Mouse (Mus musculus) embryonic facial prominence, embryonic 14.5 days (tissue): Measurements from ENCODE around the gene Deup1. TPM values are rescaled to one million over a fixed set of nuclear protein-coding genes. Genes with fewer than 3 reads are reported as not detected.

Source experiments
- ATAC-seq: fragments of 200-750 bp; cut with Nextera tagmentation; 2 replicates; pipeline ENCODE4 v1.8.0; 2017; ENCODE audit warnings: low read depth, moderate number of reproducible peaks, moderate TSS enrichment
- DNase-seq: peaks from one replicate; pipeline ENCODE4 v3.0.0-alpha.2; 2015; ENCODE audit warnings: low spot score
- H3K27ac ChIP-seq: fragments of 300-500 bp; sonication (generic); replicated peaks from 2 replicates; pipeline ENCODE4 v1.5.1; 2014; ENCODE audit warnings: low read depth, mild to moderate bottlenecking, low read length, moderate library complexity
- H3K27me3 ChIP-seq: fragments of 300-500 bp; sonication (generic); replicated peaks from 2 replicates; pipeline ENCODE4 v1.6.1; 2014; ENCODE audit warnings: low read length; ENCODE audit not compliant: control insufficient read depth, insufficient read depth
- H3K36me3 ChIP-seq: fragments of 300-500 bp; sonication (generic); 2 replicates; pipeline ENCODE4 v1.6.1; 2014; ENCODE audit warnings: low read length, mixed read lengths; ENCODE audit not compliant: control insufficient read depth, insufficient read depth
- H3K4me1 ChIP-seq: fragments of 300-500 bp; sonication (generic); 2 replicates; pipeline ENCODE4 v1.6.1; 2014; ENCODE audit warnings: antibody characterized with exemption, low read length; ENCODE audit not compliant: control insufficient read depth, insufficient read depth
- H3K4me2 ChIP-seq: fragments of 300-500 bp; sonication (generic); 2 replicates; pipeline ENCODE4 v1.6.1; 2014; ENCODE audit warnings: low read depth, mild to moderate bottlenecking, low read length, moderate library complexity, mixed read lengths
- H3K4me3 ChIP-seq: fragments of 300-500 bp; sonication (generic); 2 replicates; pipeline ENCODE4 v1.5.1; 2014; ENCODE audit warnings: low read depth, mild to moderate bottlenecking, low read length
- H3K9ac ChIP-seq: fragments of 300-500 bp; sonication (generic); 2 replicates; pipeline ENCODE4 v1.6.1; 2014; ENCODE audit warnings: low read depth, mild to moderate bottlenecking, low read length, moderate library complexity, mixed read lengths
- H3K9me3 ChIP-seq: fragments of 300-500 bp; sonication (generic); 2 replicates; pipeline ENCODE4 v1.6.1; 2016; ENCODE audit warnings: low read length; ENCODE audit not compliant: control insufficient read depth
- WGBS: fragments of 180-500 bp; shearing (Covaris S2); extraction: QIAGEN DNeasy Blood & Tissue Kit; methylation state at CpG from one replicate; pipeline ENCODE4 v1.1.7; 2014; 5-methylcytosine and 5-hydroxymethylcytosine counted together
- polyA plus RNA-seq: library from polyadenylated mRNA; unstranded; fragments of >200 nt; fragmentation: Nextera tagmentation; extraction: Ambion mirVana; gene quantifications from 2 replicates; pipeline ENCODE4 v1.2.1, GENCODE M21; 2014

Gene Deup1
- polyA plus RNA-seq, 1 experiment from 2014 or later: 14.9 TPM

GRCm38 (mm10) chr9:15533336-15534070 is 94.2 kb downstream of the Deup1 start:
- WGBS: 58% methylated on average over 11 of the region's 11 CpGs
- no peak overlapping the region for H3K4me2 ChIP-seq
- ATAC-seq: no peak
- no peaks in the 10 kb centered on the region for H3K9me3 ChIP-seq
- no peak overlapping the region for H3K4me3 ChIP-seq
- H3K4me1 ChIP-seq: peaks cover 27% of the 10 kb centered on the region
- DNase-seq: no peak
- H3K9ac ChIP-seq: no peak overlapping the region
- H3K27me3 ChIP-seq: no peaks in the 10 kb centered on the region
- H3K27ac ChIP-seq: no peak overlapping the region
- no peaks in the 10 kb centered on the region for H3K36me3 ChIP-seq

DNA sequence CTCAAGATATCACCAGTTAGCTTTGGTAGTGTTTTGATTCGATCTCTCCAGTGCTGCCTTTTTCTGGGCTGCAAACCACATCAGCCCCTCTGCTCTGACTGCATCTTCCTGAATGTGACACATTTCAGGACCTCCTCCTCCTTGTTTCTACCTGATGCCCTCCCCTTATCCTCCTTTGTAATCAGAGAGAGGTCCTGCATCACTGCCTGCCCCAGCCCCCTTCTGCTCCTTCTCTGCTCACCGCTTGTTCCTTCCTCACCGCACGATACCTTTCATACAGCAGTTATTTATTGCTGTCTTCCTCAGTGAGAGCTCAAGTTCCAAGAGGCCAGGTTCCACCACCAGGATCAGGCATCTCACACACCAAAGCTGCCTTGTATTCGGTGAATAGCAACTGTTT is 96.5 kb downstream of the Deup1 start:
- 72% methylated on average over 5 of the region's 5 CpGs for WGBS
- Histone ChIP-seq H3K4me2 (no peak overlapping the region), H3K27me3 (no peaks in the 10 kb centered on the region), H3K9ac (no peak overlapping the region), H3K9me3 (no peaks in the 10 kb centered on the region), H3K4me3 (no peak overlapping the region), H3K36me3 (no peaks in the 10 kb centered on the region), H3K27ac (no peak overlapping the region), H3K4me1 (peaks cover 27% of the 10 kb centered on the region)
- no peak for DNase-seq
- ATAC-seq: no peak

DNA sequence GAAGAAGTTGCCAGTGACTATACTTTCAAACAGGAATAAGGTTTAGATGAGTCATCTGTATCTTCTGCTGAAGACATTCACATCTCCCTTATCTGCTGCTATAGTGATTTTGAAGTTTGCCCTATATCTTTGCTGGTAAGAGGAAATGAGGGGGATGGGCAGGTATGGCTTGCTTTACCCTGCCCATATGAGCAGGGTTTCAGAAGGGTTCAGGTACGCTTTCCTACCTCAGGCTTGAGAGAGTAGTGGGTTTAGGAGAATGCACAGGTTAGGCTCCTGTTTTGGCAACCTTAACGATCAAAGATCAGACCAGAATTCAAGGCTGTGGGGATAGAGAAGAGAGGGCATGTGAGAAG is 97.8 kb downstream of the Deup1 start:
- Histone ChIP-seq H3K4me1 (peaks cover 32% of the 10 kb centered on the region), H3K9me3 (no peaks in the 10 kb centered on the region), H3K4me2 (no peak overlapping the region), H3K27me3 (no peaks in the 10 kb centered on the region), H3K27ac (no peak overlapping the region), H3K36me3 (no peaks in the 10 kb centered on the region), H3K9ac (no peak overlapping the region), H3K4me3 (no peak overlapping the region)
- WGBS: 82% methylated on average over 2 of the region's 2 CpGs
- no peak for DNase-seq
- ATAC-seq: no peak

GRCm38 (mm10) chr9:15529275-15529964 is 98.3 kb downstream of the Deup1 start:
- DNase-seq: peak; percentile 53
- H3K4me1 ChIP-seq: peaks cover 28% of the 10 kb centered on the region

DNA sequence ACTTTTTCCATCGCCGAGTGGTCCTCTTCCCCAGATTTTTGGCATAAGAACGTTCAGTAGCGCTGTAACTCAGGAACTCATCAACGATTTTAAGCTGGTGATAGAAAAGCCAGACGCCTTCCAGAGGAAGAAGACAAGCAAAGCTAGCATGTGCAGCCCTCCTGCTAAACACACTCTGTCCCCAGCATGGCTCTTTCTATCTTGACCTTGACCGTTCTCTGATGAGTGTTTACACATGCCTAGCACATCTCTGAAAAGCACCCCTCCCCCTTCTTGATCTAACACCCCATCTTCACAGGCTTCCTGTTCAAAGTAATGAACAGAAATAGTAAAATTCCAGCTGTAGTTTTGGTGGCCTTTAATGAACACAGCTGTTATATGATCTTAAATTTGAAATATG is 99.4 kb downstream of the Deup1 start:
- Histone ChIP-seq H3K9me3 (no peaks in the 10 kb centered on the region), H3K27ac (no peak overlapping the region), H3K4me2 (no peak overlapping the region), H3K27me3 (no peaks in the 10 kb centered on the region), H3K4me1 (peaks cover 19% of the 10 kb centered on the region; the same call in 1 of the 2 replicates), H3K4me3 (no peak overlapping the region), H3K36me3 (no peaks in the 10 kb centered on the region), H3K9ac (no peak overlapping the region)
- ATAC-seq (no peak), DNase-seq (no peak)
- 75% methylated on average over 7 of the region's 7 CpGs for WGBS

More at GRCm38 (mm10) chr9:15529275-15529964, 98.3 kb downstream of the Deup1 start:
- H3K9me3 ChIP-seq: no peaks in the 10 kb centered on the region
- no peak overlapping the region for H3K27ac ChIP-seq
- H3K4me2 ChIP-seq: no peak overlapping the region
- no peak for ATAC-seq
- H3K27me3 ChIP-seq: no peaks in the 10 kb centered on the region
- 53% methylated on average over 8 of the region's 8 CpGs for WGBS
- H3K4me3 ChIP-seq: no peak overlapping the region
- no peak overlapping the region for H3K9ac ChIP-seq
- no peaks in the 10 kb centered on the region for H3K36me3 ChIP-seq

GRCm38 (mm10) chr9:15527846-15528245 is 99.9 kb downstream of the Deup1 start:
- no peaks in the 10 kb centered on the region for H3K36me3 ChIP-seq
- H3K4me1 ChIP-seq: peaks cover 19% of the 10 kb centered on the region; the same call in 1 of the 2 replicates
- H3K4me2 ChIP-seq: no peak overlapping the region
- H3K9me3 ChIP-seq: no peaks in the 10 kb centered on the region
- DNase-seq (no peak), ATAC-seq (no peak)
- H3K9ac ChIP-seq: no peak overlapping the region
- WGBS: 45% methylated on average over 6 of the region's 6 CpGs
- H3K4me3 ChIP-seq: no peak overlapping the region
- no peaks in the 10 kb centered on the region for H3K27me3 ChIP-seq
- H3K27ac ChIP-seq: no peak overlapping the region

DNA sequence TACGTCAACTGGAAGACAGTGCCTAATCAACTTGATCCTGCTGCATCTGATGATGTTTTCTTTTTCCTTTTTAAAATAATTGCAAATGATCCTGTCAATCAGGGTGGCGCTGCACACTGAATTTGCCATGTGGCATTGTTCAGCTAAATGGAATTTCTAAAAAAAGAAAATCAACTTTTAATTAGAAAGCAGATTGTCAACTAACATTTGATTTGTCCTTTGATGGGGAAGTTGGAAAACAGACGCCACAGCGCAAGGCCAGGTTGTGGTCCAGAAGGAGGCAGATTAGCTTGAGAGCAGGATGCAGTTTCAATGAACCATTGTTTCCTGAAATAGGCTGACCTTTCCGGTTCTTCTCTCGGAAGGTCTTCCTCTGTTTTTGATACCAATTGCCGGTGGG is 101.2 kb downstream of the Deup1 start:
- 50% methylated on average over 7 of the region's 7 CpGs for WGBS
- H3K27me3 ChIP-seq: no peaks in the 10 kb centered on the region
- no peak overlapping the region for H3K4me2 ChIP-seq
- H3K9me3 ChIP-seq: no peaks in the 10 kb centered on the region
- no peak for ATAC-seq
- no peak for DNase-seq
- no peak overlapping the region for H3K9ac ChIP-seq
- H3K27ac ChIP-seq: no peak overlapping the region
- no peak overlapping the region for H3K4me3 ChIP-seq
- peaks cover 19% of the 10 kb centered on the region; the same call in 1 of the 2 replicates for H3K4me1 ChIP-seq
- H3K36me3 ChIP-seq: no peaks in the 10 kb centered on the region

GRCm38 (mm10) chr9:15525246-15525645 is 102.5 kb downstream of the Deup1 start:
- no peak overlapping the region for H3K4me3 ChIP-seq
- no peak overlapping the region for H3K4me2 ChIP-seq
- no peak for ATAC-seq
- WGBS: 47% methylated on average over 8 of the region's 8 CpGs
- H3K27ac ChIP-seq: no peak overlapping the region
- no peaks in the 10 kb centered on the region for H3K36me3 ChIP-seq
- H3K9me3 ChIP-seq: no peaks in the 10 kb centered on the region
- no peaks in the 10 kb centered on the region for H3K27me3 ChIP-seq
- H3K9ac ChIP-seq: no peak overlapping the region
- no peak for DNase-seq
- H3K4me1 ChIP-seq: peaks cover 19% of the 10 kb centered on the region; the same call in 1 of the 2 replicates
